Mouse (Mus musculus) v-Abl transformed pro-B cells (cell line): Measurements from ENCODE around the gene Jmjd6.

Experiments used
- in situ Hi-C, 2 experiments: fragments of 400-800 bp; cut with MboI; formaldehyde crosslinking; loops; one replicate each; pipeline ENCODE4 v1.15.1; 2025; ENCODE audit not compliant: unreplicated experiment in 2 of 2

The Jmjd6 gene

GRCm38 (mm10) chr11:116843261-116844233, at the start of gene Jmjd6, which contains the start of gene Mettl23:
Gene Jmjd6, minus strand, starts transcription at chr11:116843449.
Gene Mettl23, plus strand, starts transcription at chr11:116843278.
- in situ Hi-C loops, result loop anchor here (10.0 to 25.0 kb wide), 2 partner anchors 481 to 819 kb away; partner anchors contain the start of gene H3f3b (in 1 of the 2)

GRCm38 (mm10) chr11:116887136-116887535, 43.9 kb upstream of the Jmjd6 start:
- in situ Hi-C loops, result loop anchor here (5.0 to 25.0 kb wide), 6 partner anchors 128 to 475 kb away; partner anchors contain the start of gene Sept9 (in 1 of the 2)

- in situ Hi-C loops, result loop anchor here (5.0 to 25.0 kb wide), 6 partner anchors 129 to 477 kb away; partner anchors contain the start of gene Sept9 (in 1 of the 2)
Observed at GRCm38 (mm10) chr11:116885275-116886151, 42.3 kb upstream of the Jmjd6 start.

DNA sequence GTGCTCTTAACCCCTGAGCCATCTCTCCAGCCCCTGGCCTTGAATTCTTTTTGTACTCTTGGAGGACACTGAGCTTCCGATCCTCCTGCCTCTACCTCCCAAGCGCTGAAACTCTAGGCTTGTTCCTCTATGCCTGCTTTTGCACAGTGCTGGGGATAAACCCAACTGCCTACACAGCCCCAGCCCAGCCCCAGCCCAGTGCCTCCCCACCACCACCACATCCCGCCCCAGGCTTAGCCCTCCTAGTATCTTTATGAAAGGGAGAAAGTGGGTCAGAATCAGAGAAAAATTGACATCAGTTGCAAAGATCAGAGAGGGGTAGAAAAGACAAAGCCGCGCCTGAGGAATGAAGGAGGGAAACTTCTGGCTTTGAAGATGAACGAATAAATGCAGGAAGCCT, 40.8 kb upstream of the Jmjd6 start:
- in situ Hi-C loops, result loop anchor here (10.0 to 25.0 kb wide), 4 partner anchors 131 to 478 kb away; partner anchors contain the start of gene Sept9 (in 1 of the 2)

GRCm38 (mm10) chr11:116882446-116882845, 39.2 kb upstream of the Jmjd6 start:
- in situ Hi-C loops, result loop anchor here (10.0 to 25.0 kb wide), 4 partner anchors 132 to 480 kb away; partner anchors contain the start of gene Sept9 (in 1 of the 2)

DNA sequence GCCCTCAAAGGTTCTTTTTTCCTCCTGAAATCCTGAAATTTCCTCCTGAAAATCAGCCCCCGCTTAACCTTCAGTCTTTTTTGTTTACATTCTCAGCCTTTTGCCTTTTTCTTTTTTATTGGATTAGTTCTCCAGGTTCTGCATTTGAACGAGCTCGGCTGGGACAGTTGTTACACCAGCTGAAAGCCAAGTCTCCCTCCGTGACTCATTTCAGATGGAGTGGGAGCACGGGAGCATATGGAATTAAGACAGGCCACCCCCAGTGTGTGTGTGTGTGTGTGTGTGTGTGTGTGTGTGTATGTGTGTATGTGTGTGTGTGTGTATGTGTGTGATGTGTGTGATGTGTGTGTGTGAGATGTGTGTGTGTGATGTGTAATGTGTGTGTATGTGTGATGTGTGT, 38.2 kb upstream of the Jmjd6 start:
- in situ Hi-C loops, result loop anchor here (10.0 to 25.0 kb wide), 4 partner anchors 133 to 481 kb away; partner anchors contain the start of gene Sept9 (in 1 of the 2)

DNA sequence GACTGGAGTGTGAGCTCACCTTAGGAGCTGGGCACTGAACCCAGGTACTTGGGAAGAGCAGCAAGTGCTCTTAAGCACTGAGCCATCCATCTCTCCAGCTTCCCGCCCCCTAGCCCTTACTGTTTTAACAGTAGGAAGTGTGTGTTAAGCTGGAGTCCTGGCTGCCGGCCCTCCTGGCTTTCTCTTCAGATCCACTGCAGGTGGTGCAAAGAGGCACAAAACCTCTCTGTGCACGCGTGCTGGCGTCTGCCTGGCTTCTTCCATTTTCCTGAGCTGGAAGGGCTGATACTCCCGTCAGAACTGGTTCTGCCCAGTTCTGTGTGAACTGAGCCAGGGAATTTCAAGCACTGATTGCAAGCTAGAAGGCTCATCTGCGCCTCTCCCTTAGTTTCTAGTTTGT, 37.6 kb upstream of the Jmjd6 start:
- in situ Hi-C loops, result loop anchor here (10.0 to 25.0 kb wide), 4 partner anchors 134 to 481 kb away; partner anchors contain the start of gene Sept9 (in 1 of the 2)

- in situ Hi-C loops, result loop anchor here (25.0 kb wide), 2 partner anchors 309 to 484 kb away; partner anchors contain the start of gene Sept9 (in 1 of the 2)
Observed at GRCm38 (mm10) chr11:116878454-116878853, 35.2 kb upstream of the Jmjd6 start.

GRCm38 (mm10) chr11:116873987-116874386, 30.7 kb upstream of the Jmjd6 start:
- in situ Hi-C loops, result loop anchor here in 1 of 2 experiments (25.0 kb wide), 1 partner anchor 963 kb away; the partner anchor contains the start of genes Afmid, Birc5 and Tk1

DNA sequence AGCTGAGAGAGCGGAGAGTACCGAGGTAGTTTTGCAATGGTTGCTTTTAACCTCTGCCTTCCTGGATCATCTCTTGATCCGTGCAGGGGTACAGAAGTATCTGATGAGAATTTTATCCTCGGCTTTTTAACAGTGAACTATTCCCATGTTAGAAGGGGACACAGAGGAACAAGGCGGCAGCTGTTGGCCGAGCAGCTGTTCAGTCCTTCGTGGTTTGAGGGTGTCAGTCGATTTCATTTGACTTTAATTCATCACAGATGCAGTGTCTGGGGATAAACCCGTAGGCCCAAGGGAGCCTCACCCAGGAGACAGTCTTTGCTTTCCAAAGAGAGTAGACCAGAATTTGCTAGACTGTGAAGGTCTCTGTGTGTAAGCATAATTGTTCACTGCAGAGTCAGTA, 28.3 kb upstream of the Jmjd6 start:
- in situ Hi-C loops, result loop anchor here in 1 of 2 experiments (25.0 kb wide), 1 partner anchor 966 kb away; the partner anchor contains the start of genes Afmid, Birc5 and Tk1

DNA sequence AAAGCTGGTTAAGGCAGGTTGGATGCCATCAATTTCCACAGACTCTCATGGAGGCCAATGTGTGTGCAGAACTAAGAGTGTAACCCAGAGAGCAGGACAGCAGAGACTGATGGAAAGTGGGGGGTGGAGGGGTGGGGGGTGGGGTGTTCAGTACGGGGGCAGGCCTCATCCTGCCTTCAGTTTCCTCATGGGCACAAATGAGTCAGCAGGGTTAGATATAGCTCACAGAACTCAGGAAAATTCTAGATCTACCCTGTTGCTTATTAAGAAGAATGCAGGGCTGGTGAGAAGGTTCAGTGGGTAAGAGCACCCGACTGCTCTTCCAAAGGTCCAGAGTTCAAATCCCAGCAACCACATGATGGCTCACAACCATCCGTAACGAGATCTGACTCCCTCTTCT, 26.4 kb upstream of the Jmjd6 start:
- in situ Hi-C loops, result loop anchor here in 1 of 2 experiments (25.0 kb wide), 1 partner anchor 968 kb away; the partner anchor contains the start of genes Afmid, Birc5 and Tk1

DNA sequence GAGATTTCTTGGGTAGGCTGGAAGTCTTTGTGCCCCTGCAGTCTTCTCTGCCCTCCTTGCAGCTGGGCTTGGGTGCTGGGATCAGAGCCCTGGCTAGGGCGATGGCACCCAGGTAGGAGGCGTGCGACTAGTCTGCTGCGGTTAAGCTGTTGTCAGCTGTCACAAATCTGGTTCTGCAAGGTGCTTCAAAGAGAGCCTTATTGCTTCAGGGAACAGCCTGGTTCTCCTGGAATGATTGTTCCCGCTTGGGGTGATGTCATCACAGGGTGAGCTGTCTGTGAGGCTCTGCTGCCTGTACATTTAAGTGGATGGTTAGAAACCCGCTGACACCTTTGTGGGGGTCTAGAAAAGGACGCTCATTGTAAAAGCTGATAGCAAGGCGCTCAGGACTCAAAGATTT, 26.0 kb upstream of the Jmjd6 start:
- in situ Hi-C loops, result loop anchor here in 1 of 2 experiments (25.0 kb wide), 1 partner anchor 968 kb away; the partner anchor contains the start of genes Afmid, Birc5 and Tk1

DNA sequence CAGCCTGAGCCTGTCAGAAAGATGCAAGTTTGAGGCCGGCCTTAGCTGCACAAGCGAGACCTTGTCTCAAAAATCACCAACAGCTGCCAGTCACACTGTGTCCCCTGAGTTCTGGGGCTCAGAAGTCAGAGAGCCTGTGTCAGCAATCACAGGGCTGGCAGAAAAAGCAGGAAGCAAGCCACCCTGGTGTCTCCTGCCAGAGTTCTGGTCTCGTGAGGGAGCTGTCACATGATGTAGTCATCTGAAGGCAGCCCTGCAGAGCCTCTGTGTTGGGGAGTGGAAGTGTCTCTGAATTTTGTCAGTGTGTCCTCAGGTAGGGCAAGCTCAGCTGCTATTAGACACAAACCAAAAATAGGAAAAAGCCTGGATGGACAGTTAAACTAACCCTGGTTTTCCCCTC, 24.9 kb upstream of the Jmjd6 start:
- in situ Hi-C loops, result loop anchor here in 1 of 2 experiments (25.0 kb wide), 1 partner anchor 969 kb away; the partner anchor contains the start of genes Afmid, Birc5 and Tk1

DNA sequence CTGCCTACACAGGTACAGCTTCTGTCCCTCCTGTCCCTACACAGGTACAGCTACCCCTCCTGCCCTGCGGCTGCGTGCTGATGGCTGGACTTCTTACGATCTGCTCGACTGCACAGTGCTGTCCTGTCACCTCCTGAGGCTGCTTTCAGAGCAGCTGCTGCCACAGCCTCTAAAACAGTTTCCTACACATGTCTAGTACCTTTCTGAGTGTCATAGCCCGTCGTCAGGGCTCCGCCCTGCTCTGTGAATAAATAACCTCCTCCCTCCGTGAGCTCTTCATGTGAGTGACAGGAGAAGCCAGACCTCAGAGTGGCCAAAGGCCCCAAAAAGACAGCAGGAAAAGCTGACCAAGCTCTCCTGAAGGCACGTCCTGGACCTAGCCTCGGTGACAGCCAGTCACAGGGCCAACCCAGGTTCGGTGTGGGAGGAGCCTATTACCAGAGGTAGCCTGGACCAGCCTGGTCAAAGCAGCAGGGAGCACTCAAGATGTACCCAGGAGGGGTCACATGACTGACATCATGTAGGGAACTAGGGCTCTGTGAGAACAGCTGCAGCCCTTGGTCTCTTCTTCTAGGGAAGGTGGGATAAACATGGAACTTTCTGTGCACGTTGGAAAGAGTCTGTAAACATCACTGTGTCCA, 22.8 kb upstream of the Jmjd6 start:
- in situ Hi-C loops, result loop anchor here in 1 of 2 experiments (25.0 kb wide), 1 partner anchor 971 kb away; the partner anchor contains the start of genes Afmid, Birc5 and Tk1

DNA sequence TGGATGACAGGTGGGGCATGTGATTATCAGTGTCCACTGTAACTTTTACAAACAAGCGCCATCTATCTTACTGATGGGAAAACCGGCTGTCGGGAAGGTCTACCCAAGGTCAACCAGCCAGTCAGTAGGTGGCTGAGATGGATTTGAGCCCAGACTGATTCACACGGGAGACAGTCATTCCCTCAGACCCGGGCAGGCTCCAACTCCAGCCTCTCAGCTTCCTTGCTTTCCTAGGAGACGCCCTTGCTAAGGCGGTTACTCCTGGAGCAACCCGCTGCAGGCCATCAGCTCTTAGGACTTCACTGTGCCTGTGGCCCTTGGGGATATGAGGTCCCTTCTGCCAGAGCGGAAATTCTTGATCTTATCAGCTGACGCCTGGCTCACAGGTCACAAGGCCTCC, 21.2 kb upstream of the Jmjd6 start:
- in situ Hi-C loops, result loop anchor here in 1 of 2 experiments (25.0 kb wide), 1 partner anchor 973 kb away; the partner anchor contains the start of genes Afmid, Birc5 and Tk1

DNA sequence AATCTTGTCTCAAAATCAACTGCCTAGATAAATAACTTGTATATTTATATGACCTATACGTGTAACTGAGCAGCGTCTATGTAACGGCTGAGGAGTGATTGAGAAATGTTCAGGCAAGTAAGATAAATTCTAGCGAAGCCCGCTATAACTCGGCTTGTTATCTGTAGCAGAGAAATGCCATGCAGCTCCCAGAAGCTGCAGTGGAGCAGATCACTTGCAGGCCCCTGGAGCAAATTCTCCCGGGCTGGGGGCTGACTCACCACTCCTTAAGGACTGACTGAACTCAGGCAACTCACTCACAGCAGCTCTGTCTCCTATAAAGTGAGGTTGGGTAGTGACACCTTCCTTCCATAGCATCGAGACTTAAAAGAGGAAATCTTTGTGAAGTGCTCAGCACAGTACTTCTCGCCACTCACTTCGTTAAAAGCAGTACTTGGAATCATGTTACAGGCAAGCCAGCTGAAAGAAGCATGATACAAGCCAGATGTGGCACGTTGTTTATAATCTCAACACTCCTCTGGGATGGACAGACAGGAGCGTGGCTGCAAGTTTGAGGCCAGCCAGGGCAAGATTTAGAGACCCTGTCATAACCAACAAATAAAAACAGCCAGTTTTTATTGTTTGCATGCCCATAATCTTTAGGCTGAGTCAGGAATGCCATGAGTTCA, 14.1 kb upstream of the Jmjd6 start:
- in situ Hi-C loops, result loop anchor here in 1 of 2 experiments (25.0 kb wide), 1 partner anchor 980 kb away; the partner anchor contains the start of genes Afmid, Birc5 and Tk1

DNA sequence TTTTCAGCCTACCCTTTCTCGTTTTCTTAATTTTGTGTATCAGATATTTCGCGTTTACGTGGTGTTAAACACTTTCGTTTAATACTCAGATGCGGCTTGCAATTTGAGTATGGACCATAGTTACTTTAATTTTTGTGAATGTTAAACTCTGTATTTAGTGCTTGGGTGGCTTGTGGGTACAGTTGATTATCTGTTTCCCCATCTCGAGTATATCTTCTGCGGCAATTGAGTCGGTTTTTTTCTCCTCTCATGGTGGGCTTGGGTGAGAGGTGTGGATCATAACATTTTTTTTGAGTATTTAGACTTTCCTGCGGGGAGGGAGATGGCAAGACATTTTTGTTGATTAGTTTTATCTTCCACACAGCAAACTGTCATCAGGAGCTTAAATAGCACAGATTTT, 11.0 kb upstream of the Jmjd6 start:
- in situ Hi-C loops, result loop anchor here in 1 of 2 experiments (25.0 kb wide), 1 partner anchor 983 kb away; the partner anchor contains the start of genes Afmid, Birc5 and Tk1

GRCm38 (mm10) chr11:116853512-116853928, 10.3 kb upstream of the Jmjd6 start:
- in situ Hi-C loops, result loop anchor here in 1 of 2 experiments (25.0 kb wide), 1 partner anchor 984 kb away; the partner anchor contains the start of genes Afmid, Birc5 and Tk1
